Mouse (Mus musculus) v-Abl transformed pro-B cells (cell line): Measurements from ENCODE around the gene Rtn4ip1.
"Not testable (repeated sequence)": the region's sequence is repeated elsewhere in the genome, so short reads cannot be mapped to it uniquely, and the experiment has no call there.

Experiments
- in situ Hi-C, 2 experiments: fragments of 400-800 bp; cut with MboI; formaldehyde crosslinking; loops; one replicate each; pipeline ENCODE4 v1.15.1; 2025; ENCODE audit not compliant: unreplicated experiment in 2 of 2

Rtn4ip1 gene

DNA sequence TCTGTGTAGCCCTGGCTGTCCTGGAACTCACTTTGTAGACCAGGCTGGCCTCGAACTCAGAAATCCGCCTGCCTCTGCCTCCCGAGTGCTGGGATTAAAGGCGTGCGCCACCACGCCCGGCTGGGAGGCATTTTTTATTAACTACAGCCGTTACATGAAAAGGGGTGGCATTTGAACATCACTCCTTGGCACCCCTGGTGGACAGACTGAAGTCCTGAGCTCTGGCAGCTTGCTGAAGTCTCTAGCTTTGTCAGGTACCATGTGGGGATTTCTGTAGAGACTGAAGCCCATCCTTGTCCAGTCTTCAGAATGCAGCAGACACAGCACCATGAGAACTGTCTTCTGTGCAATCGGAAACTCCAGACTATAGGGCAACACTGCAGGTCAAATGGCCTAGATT is 24.2 kb downstream of the Rtn4ip1 start:
- in situ Hi-C loops = not testable (repeated sequence)

DNA sequence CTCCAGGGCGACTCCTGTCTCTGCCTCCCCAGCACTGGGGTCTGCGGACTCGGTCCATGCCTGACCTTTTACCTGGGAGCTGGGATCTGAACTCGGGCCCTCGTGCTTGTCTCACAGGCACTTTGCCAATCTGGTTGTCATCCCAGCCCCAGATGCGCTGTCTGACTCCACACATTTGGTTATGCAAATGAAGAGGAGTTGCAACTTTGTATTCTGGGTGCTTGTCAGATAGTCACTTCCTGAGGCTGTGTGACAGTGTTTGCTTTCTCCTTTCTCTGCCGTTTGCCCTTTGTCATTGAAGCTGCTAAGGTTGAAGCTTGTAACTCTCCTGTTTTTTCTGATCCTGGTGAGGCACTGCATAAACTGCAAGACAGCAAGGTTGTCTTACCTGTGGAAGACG is 26.1 kb downstream of the Rtn4ip1 start:
- in situ Hi-C loops = no loop called here

DNA sequence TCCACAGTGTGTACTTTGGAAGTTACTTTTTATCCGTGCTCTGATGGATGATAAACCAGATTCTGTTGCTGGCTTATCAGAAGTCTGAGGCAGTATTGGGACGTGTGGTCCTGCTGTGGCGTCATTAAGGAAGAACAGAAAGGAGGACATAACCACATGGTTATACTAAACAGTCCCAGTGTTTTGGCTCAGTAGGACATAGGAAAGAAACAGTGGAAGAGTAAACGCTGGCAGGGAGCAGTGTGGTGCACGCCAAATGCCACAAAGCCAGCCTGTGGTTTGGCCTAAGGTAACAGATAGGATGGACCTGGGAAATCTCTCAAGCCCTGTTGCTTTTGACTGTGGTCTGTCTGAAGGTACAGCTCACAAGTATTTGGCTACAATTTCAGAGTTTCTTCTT is 27.0 kb downstream of the Rtn4ip1 start:
- in situ Hi-C loops = no loop called here

DNA sequence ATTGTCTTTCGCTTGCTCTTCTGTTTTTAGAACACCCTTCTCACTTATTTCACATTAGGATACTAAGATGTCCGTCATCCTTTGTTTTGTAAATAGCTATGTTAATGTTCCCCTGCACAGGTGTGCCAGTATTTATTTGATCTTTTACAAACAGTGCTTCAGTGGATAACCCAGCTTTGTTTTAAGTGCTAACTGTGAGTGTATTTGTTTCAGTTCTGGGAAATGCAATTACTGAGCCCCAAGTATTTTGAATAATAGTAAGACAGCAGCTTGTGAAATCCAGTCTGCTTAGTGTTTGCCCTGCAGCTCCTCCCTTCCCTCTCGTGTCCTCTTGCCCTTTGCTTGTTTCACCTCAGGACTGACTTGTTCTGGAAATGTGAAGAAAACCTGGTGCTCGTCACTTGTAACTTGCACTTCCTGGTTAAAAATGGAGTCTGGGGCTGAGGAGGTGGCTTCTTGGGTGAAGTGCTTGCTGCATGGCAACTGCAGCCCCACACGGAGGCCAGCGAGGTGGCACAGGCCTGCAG is 37.6 kb downstream of the Rtn4ip1 start:
- in situ Hi-C loops = no loop called here

DNA sequence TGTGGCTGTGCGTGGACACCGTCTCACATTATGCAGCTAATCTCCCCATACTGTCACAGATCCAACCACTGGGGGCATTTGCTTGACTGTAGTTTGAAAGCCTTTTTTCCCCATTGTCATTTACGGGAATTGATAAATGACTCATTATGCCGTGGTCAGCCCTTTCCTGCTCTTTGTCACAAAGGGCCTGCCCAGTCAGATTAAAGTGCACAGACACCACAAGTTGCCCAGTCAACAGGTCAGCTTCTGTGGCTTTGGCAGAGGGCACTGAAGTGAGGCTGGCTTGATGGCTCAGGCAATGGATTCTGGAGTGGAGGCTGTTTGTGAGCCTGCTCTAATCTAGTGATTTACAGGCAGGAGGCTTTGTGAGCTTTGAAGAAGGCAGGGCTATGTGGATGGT is 42.1 kb downstream of the Rtn4ip1 start:
- in situ Hi-C loops = no loop called here

DNA sequence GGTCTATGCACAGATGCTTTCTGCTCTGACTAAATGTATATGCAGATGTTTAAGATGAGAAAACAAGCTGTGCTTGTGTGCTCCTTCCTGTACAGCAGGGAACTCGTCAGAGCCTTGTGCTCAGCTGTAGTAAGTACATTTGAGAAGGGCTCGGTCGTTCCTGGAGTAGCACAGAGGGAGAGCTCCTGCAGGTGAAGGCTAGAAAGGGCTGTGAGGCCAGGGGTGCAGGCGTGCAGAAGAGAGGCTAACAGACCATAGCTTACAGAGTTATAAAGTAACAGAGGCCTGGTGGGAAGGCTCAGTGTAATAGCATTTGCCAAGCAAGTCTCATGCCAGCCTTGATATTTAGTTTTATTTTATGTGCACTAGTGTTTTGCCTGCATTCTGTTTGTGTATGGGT is 43.8 kb downstream of the Rtn4ip1 start:
- in situ Hi-C loops = no loop called here

DNA sequence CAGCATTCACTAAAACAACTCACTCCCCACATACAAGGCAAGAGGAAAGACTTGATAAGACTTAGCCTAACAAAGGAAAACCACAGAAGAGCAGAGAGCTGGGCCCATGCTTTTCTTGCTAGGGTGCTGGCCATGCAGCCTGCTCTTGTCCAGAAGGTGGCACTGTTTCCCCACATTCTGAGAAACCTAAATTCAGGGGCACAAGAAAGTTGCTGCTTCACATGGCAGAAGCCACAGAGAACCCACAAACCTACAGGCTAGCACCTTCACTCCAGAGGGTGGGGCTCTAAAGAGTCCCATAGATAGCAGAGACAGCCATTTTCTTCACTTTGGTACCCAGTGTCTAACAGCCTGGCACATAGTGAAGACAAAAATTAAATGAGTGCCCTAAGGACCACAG is 52.3 kb downstream of the Rtn4ip1 start:
- in situ Hi-C loops = loop anchor here (10.0 to 25.0 kb wide), 4 partner anchors 51 to 1091 kb away; no protein-coding TSS in a partner anchor

DNA sequence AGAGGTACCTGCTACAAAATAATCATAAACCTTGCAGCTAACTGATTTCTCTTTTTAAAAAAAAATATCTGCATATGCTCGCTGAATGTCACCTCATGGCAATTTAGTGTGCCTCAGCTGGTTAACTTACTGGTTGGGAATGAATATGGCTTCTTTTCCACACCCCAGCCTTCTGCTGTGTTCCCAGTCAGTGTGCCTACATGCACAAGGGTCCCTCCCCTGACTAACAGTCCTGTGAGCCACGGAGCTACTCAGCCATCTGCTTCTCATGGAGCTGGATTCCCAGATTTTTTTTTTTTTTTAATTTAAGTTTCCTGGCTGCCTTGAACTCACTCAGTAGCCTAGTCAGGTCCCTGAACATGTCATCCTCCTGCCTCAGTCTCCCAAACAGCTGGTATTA is 63.3 kb downstream of the Rtn4ip1 start:
- in situ Hi-C loops = loop anchor here in 1 of 2 experiments (25.0 kb wide), 1 partner anchor 1072 kb away; no protein-coding TSS in a partner anchor

DNA sequence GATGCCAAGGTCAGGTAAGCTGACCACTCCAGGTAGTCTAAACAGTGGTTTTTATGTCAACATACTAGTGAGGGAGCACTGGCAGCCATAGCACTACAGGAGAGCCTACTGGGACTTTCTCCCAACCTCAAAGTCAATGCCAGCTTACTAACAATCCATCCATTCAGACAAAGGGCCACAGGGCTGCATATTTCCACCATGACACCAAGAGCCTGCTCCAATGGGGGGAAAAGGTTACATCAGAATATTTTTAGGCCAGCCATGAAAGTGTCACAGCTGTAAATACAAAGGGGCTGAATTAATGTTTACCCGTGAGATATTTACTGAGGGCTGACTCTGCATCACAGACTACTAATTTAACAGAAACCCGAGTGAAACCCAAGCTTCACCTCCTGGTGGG is 71.6 kb downstream of the Rtn4ip1 start:
- in situ Hi-C loops = loop anchor here in 1 of 2 experiments (25.0 kb wide), 1 partner anchor 1064 kb away; no protein-coding TSS in a partner anchor

DNA sequence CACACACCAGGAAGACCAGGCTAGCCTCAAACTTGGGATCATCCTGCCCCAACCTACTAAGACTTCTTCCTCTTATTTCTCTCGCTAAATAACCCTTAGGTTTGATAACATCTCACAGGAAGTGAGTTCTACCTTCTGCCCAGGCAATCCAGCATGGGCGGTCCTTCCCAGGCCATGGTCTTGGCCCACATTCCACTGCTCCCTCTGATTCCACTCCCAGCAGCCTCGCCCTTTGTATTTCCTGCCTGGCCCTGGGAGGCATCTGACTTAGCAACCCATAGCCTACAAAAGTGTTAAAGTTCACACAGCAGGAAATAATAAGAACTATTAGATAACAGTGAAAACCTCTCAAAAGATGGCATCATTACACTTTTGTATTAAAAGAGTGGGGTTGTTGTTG is 75.7 kb downstream of the Rtn4ip1 start:
- in situ Hi-C loops = no loop called here

DNA sequence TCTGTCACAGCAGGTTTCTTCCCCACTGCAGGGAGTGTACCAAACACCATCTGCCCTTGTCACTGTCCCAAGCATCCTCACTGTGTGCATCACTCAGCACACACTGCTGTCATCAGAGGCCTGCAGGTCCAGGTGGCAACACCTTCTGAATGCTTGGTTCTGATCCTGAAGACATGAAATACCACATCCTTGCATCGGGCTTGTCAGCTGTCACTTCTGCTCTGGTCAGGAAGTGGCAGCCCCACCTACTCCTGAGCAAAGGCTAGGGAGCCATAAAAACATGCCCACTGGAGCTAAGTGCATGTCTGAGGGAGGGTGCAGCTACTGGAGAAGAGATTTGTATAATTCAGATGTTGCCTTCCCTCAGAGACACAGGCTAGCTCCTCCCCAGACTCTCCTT is 78.5 kb downstream of the Rtn4ip1 start:
- in situ Hi-C loops = no loop called here

DNA sequence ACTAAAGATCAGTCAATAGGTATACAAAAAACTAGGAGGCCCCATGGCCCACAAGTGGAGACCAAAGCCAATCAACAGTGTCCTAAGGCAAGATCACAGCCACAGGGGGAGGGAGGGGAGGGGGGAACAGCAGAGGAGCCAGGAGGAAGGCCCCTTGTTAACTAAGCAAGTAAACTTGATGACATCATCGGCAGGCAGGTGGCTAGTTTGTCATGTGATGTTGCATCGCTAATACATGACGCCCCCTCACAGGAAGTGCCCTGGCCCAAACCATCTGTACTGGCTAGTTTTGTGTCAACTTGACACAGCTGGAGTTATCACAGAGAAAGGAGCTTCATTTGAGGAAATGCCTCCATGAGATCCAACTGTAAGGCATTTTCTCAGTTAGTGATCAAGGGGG is 79.1 kb downstream of the Rtn4ip1 start:
- in situ Hi-C loops = not testable (repeated sequence)

DNA sequence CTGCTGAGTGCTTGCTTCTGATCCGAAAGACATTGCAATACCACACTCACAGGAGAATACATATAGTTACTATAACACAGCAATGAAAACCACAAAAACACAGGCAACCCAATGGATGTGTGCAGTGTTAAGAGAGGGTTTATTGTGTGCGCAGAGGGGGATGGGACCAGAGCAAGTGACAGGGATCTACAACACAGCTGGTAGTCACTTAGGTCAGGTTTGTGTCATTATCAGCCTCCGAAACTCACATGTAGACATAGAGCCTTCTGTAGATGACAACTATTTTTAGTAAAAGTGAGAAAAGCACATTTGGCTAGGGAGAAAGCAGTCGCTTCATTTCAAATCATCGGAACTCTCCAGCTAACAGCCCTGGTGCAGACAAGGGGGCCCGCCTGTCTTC is 80.9 kb downstream of the Rtn4ip1 start:
- in situ Hi-C loops = no loop called here

DNA sequence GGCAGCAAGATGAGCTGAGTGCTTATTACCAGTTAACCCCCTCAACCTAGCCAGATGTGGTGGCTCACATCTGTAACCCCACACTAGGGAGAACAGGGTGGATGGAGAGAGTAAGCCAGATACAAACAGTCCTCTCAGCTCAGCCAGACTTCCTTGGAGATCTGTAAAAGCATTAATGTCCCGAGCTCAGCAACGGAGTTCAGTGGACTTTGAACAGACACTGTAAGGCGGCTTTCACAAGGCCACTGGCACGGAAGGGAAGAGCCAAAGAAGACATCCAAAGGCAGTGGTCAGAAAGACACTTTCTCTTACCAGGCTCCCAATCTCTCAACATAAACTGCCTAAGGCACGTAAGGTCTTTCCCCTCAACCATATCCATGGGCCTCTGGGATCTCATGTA is 81.6 kb downstream of the Rtn4ip1 start:
- in situ Hi-C loops = no loop called here

DNA sequence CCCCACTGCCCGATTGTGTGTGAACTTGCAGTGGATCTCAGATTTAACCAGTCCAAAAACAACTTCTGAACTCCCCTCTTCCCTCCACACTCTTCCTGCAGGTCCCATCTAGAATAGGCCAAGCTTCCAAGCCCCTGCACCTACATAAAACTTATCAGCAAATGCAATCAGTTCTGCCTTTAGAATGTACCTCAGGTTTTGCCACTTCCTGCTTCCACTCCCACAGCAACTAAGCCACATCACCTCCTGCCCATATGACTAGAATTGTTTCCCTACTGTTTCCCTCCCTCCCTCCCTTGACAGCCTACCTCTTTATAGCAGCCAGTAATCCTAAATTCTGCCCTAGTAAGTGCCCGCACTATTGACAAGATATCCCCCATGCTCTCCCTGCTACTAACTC is 82.3 kb downstream of the Rtn4ip1 start:
- in situ Hi-C loops = no loop called here

DNA sequence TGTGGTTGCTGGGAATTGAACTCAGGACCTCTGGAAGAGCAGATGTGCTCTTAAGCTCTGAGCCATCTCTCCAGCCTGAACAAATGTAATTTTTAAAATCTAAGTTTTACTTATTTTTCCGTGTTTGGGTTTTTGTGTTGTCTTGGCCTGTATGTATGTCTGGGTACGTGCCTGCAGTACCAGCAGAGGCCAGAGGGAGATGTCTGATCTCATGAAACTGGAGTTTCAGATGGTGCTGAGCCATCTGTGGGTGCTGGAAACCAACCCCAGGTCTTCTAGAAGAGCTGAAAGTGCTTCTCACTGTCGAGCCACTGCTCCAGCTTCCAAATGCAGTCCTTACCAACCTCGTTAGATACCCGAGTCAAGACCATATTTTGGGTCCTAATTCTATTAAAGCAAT is 89.7 kb downstream of the Rtn4ip1 start:
- in situ Hi-C loops = no loop called here

DNA sequence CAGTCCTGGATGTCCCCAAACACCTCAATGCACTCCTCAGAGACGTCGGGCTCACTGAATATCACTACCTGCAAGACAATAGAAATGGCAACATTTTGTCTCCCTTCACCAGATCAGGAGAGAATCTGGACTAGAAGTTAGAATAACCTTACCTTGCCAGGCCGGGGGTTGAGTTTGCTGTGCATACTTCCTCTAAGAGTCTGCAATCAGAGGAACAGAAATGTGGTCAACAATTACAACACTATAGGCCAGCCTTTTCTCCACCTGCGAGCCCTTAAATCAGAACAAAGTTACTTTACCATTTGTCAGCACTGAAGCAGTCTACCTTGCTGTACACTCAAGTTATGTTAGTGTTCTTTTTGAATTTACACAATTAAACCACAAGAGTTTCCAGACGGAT is 90.9 kb downstream of the Rtn4ip1 start:
- in situ Hi-C loops = no loop called here

DNA sequence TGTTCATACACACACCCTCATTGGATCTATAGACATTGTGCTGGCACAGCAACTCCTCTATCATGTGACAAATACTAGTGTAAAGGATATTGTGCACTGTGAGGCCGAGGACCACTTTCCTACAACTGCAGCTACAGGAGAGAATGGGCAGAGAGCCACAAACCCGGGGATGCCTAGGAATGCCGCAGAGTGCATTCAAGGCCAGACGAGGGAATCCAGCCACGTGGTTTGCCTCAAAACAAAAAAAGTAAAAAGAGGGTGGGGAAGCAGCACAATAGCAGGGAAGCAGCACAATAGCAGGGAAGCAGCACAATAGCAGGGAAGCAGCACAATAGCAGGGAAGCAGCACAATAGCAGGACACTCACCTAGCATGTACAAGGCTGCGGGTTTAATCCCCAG is 91.6 kb downstream of the Rtn4ip1 start:
- in situ Hi-C loops = no loop called here

DNA sequence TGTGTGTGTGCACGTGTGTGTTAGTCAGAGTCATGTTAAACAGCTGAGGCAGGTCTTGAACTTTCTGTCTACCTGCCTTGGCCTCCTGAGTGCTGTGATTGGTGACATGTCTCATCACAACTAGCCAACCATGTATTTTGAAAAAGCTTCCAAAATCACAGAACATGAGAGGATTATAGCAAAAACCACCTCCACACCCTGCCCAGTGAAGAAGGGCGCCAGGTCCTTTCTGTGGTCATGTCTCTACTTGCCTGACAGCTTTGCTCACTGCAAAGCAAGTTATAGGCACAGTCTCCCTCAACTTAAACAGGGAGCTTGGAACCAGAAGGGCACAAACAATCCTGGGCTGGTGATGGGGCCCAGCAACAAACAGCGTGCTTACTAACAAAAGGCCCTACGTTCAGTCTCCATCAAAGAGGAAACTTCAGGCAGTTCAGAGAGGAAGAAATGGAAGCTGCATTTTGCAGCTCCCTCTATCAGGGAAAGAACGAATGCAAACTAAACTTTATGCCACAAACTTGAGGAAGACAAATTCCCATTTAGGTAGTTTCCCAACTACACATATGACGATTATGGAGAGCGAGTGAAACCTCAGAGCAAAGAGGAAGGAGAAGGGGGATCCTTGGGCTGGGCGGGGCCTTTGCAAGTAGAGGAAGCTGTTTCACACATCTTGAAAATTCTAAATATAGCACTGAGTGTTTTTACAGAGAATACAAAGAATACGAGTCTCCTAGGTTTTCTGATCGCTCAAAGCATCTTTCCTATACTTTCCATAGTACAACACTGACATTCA is 94.4 kb downstream of the Rtn4ip1 start:
- in situ Hi-C loops = no loop called here

DNA sequence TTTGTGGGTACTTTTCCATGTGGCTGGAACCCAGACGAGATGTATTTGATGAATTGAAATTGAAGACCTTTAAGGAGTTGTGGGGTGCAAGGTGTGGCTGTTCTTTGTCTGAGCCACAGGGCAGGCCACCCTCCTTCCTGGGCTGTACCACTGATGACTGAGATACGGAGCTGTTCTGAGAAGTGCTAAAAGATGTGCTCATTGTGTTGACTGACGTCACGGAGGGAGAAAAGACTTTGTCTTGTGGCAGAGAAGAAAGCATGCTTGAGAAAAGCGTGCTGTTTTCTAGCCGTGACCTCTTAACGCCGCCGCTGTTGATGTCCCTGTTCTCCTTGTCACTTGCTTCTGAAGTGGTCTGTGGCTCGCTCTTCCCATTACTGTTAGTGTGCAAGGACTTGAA is 95.7 kb downstream of the Rtn4ip1 start:
- in situ Hi-C loops = no loop called here

DNA sequence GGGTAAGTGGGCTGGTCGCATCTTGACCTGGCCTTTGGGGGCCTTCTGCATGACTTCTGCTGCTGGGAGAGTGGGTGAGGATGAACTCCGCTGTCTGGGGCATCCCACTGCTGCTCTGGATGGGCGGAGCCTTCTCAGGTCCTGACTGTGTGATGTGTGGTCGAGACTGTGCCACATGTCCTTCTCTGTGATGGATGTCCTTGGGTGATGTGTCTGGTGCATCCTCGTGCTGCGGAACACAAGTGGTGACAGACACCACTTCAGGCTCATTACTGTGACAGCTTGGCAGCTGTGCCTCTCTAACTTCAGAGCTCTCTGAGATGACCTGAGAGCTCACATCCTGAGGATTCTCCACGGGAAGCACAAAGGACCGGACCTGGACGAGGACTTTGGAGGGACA is 96.4 kb downstream of the Rtn4ip1 start:
- in situ Hi-C loops = no loop called here

DNA sequence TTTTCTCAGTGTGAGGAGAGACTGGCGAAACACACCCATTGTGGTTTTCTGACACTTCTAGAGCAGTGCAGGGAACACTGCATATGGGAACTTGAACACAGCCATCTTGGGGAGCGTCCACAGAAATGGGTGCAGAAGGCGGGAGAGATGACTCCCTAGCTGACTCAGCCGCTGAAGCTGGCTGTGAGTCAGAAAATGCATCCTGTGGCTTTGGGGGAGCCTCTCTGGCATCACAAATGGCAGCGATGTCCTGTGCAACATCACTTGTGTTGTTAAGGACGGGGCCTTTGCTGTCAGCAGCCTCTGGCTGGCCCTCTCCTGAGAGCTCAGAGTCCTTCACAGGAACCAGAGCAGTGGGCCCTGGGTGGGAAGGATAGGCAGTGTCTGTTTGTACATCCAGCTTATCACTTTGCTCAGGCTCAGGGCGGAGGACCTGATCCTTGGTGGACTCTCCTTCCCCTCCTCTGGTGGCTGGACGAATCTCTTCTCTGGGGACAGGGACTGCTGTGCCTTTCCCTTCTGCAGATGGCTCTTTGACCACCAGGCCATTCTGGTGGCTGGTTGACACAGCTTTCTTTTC is 97.0 kb downstream of the Rtn4ip1 start:
- in situ Hi-C loops = no loop called here
